Mouse (Mus musculus) limb, embryonic 10.5 days (tissue): ENCODE results near the gene Gm47985. TPM values are rescaled to one million over a fixed set of nuclear protein-coding genes. Genes with fewer than 3 reads are reported as not detected.
A peak's percentile ranks its signal among the peaks of the same experiment; 100 is the strongest.

Experiments used
- DNase-seq: peaks from one replicate; pipeline ENCODE4 v3.0.0-alpha.2; 2017; ENCODE audit warnings: low spot score
- H3K27ac ChIP-seq: fragments of 300-500 bp; sonication (generic); 2 replicates; pipeline ENCODE4 v1.5.1; 2016; ENCODE audit warnings: mild to moderate bottlenecking
- H3K27me3 ChIP-seq: fragments of 300-500 bp; sonication (generic); 2 replicates; pipeline ENCODE4 v1.6.1; 2016; ENCODE audit warnings: low read depth, mild to moderate bottlenecking; ENCODE audit not compliant: poor library complexity, severe bottlenecking
- H3K36me3 ChIP-seq: fragments of 300-500 bp; sonication (generic); 2 replicates; pipeline ENCODE4 v1.6.1; 2016; ENCODE audit warnings: mild to moderate bottlenecking, moderate library complexity
- H3K4me1 ChIP-seq: fragments of 300-500 bp; sonication (generic); 2 replicates; pipeline ENCODE4 v1.6.1; 2016
- H3K4me3 ChIP-seq: fragments of 300-500 bp; sonication (generic); 2 replicates; pipeline ENCODE4 v1.5.1; 2016; ENCODE audit warnings: mild to moderate bottlenecking, moderate library complexity
- H3K9me3 ChIP-seq: fragments of 300-500 bp; sonication (generic); replicated peaks from 2 replicates; pipeline ENCODE4 v1.6.1; 2016; ENCODE audit warnings: mild to moderate bottlenecking
- WGBS: fragments of 180-500 bp; shearing (Covaris S2); methylation state at CpG from one replicate; pipeline ENCODE4 v1.1.7; 2016; 5-methylcytosine and 5-hydroxymethylcytosine counted together
- polyA plus RNA-seq: library from polyadenylated mRNA; unstranded; fragments of >200 nt; fragmentation: Nextera tagmentation; extraction: Ambion mirVana; gene quantifications from 2 replicates; pipeline ENCODE4 v1.2.1, GENCODE M21; 2016

Gm47985 gene
- polyA plus RNA-seq, 1 experiment from 2014 or later, result 0.44 TPM

- no peak for DNase-seq
- WGBS, result 78% methylated on average over 2 of the region's 2 CpGs
- H3K27ac ChIP-seq, result no peak overlapping the region
- no peaks in the 10 kb centered on the region for H3K27me3 ChIP-seq
- H3K9me3 ChIP-seq, result no peaks in the 10 kb centered on the region
- H3K36me3 ChIP-seq, result no peaks in the 10 kb centered on the region
- H3K4me1 ChIP-seq, result peaks cover 9% of the 10 kb centered on the region
- no peak overlapping the region for H3K4me3 ChIP-seq
Measured at GRCm38 (mm10) chr1:151214862-151215261, 32.5 kb downstream of the Gm47985 start.

GRCm38 (mm10) chr1:151215985-151216384 is 33.6 kb downstream of the Gm47985 start:
- Histone ChIP-seq H3K36me3 (no peaks in the 10 kb centered on the region), H3K4me1 (peaks cover 9% of the 10 kb centered on the region), H3K27ac (no peak overlapping the region), H3K27me3 (no peaks in the 10 kb centered on the region), H3K9me3 (no peaks in the 10 kb centered on the region), H3K4me3 (no peak overlapping the region)
- no peak for DNase-seq
- WGBS, result 60% methylated on average over 1 of the region's 1 CpGs

- Histone ChIP-seq H3K4me1 (peaks cover 9% of the 10 kb centered on the region), H3K9me3 (no peaks in the 10 kb centered on the region), H3K27me3 (no peaks in the 10 kb centered on the region), H3K27ac (no peak overlapping the region), H3K36me3 (no peaks in the 10 kb centered on the region), H3K4me3 (no peak overlapping the region)
- no peak for DNase-seq
- WGBS, result 88% methylated on average over 3 of the region's 3 CpGs
Measured at GRCm38 (mm10) chr1:151216417-151216816, 34.1 kb downstream of the Gm47985 start.

- DNase-seq, result no peak
- Histone ChIP-seq H3K4me3 (no peak overlapping the region), H3K36me3 (no peaks in the 10 kb centered on the region), H3K27me3 (no peaks in the 10 kb centered on the region), H3K27ac (no peak overlapping the region), H3K4me1 (peaks cover 7% of the 10 kb centered on the region), H3K9me3 (no peaks in the 10 kb centered on the region)
- WGBS, result 95% methylated on average over 5 of the region's 5 CpGs
Measured at GRCm38 (mm10) chr1:151219045-151219444, 36.7 kb downstream of the Gm47985 start.

GRCm38 (mm10) chr1:151220098-151220497 is 37.8 kb downstream of the Gm47985 start:
- DNase-seq, result peak; percentile 12
- Histone ChIP-seq H3K27me3 (no peaks in the 10 kb centered on the region), H3K4me3 (no peak overlapping the region), H3K9me3 (no peaks in the 10 kb centered on the region), H3K4me1 (no peaks in the 10 kb centered on the region), H3K36me3 (no peaks in the 10 kb centered on the region), H3K27ac (no peak overlapping the region)
- WGBS, result 71% methylated on average over 7 of the region's 7 CpGs

GRCm38 (mm10) chr1:151222561-151223267 is 40.4 kb downstream of the Gm47985 start:
- Histone ChIP-seq H3K4me1 (no peaks in the 10 kb centered on the region), H3K36me3 (no peaks in the 10 kb centered on the region), H3K9me3 (no peaks in the 10 kb centered on the region), H3K27ac (no peak overlapping the region), H3K4me3 (no peak overlapping the region), H3K27me3 (no peaks in the 10 kb centered on the region)
- no peak for DNase-seq
- 85% methylated on average over 10 of the region's 10 CpGs for WGBS

GRCm38 (mm10) chr1:151223377-151223776 is 41.0 kb downstream of the Gm47985 start:
- no peaks in the 10 kb centered on the region for H3K9me3 ChIP-seq
- H3K4me3 ChIP-seq, result no peak overlapping the region
- no peak overlapping the region for H3K27ac ChIP-seq
- H3K4me1 ChIP-seq, result no peaks in the 10 kb centered on the region
- no peak for DNase-seq
- WGBS, result 61% methylated on average over 1 of the region's 1 CpGs
- H3K27me3 ChIP-seq, result no peaks in the 10 kb centered on the region
- no peaks in the 10 kb centered on the region for H3K36me3 ChIP-seq

- Histone ChIP-seq H3K27me3 (no peaks in the 10 kb centered on the region), H3K27ac (no peak overlapping the region), H3K4me1 (no peaks in the 10 kb centered on the region), H3K4me3 (no peak overlapping the region), H3K9me3 (no peaks in the 10 kb centered on the region), H3K36me3 (no peaks in the 10 kb centered on the region)
- no peak for DNase-seq
- 87% methylated on average over 1 of the region's 1 CpGs for WGBS
Measured at GRCm38 (mm10) chr1:151224536-151224935, 42.2 kb downstream of the Gm47985 start.

- 81% methylated on average over 8 of the region's 8 CpGs for WGBS
- no peak for DNase-seq
- Histone ChIP-seq H3K27ac (no peak overlapping the region), H3K4me3 (no peak overlapping the region), H3K9me3 (no peaks in the 10 kb centered on the region), H3K36me3 (no peaks in the 10 kb centered on the region), H3K4me1 (no peaks in the 10 kb centered on the region), H3K27me3 (no peaks in the 10 kb centered on the region)
Measured at GRCm38 (mm10) chr1:151227506-151227905, 45.2 kb downstream of the Gm47985 start.

GRCm38 (mm10) chr1:151228320-151228989 is 46.1 kb downstream of the Gm47985 start:
- DNase-seq, result no peak
- Histone ChIP-seq H3K27me3 (no peaks in the 10 kb centered on the region), H3K4me1 (no peaks in the 10 kb centered on the region), H3K36me3 (no peaks in the 10 kb centered on the region), H3K9me3 (no peaks in the 10 kb centered on the region), H3K4me3 (no peak overlapping the region), H3K27ac (no peak overlapping the region)
- WGBS, result 79% methylated on average over 1 of the region's 1 CpGs

GRCm38 (mm10) chr1:151232346-151232745 is 50.0 kb downstream of the Gm47985 start:
- Histone ChIP-seq H3K9me3 (no peaks in the 10 kb centered on the region), H3K27me3 (no peaks in the 10 kb centered on the region), H3K27ac (no peak overlapping the region), H3K36me3 (no peaks in the 10 kb centered on the region), H3K4me3 (no peak overlapping the region), H3K4me1 (no peaks in the 10 kb centered on the region)
- no peak for DNase-seq
- 83% methylated on average over 3 of the region's 3 CpGs for WGBS

- Histone ChIP-seq H3K4me1 (no peaks in the 10 kb centered on the region), H3K4me3 (no peak overlapping the region), H3K36me3 (no peaks in the 10 kb centered on the region), H3K9me3 (no peaks in the 10 kb centered on the region), H3K27me3 (no peaks in the 10 kb centered on the region), H3K27ac (no peak overlapping the region)
- DNase-seq, result no peak
- WGBS, result 89% methylated on average over 3 of the region's 3 CpGs
Measured at GRCm38 (mm10) chr1:151233756-151234155, 51.4 kb downstream of the Gm47985 start.
